Mouse (Mus musculus): ENCODE data around the gene Pgc.

The Pgc gene

DNA sequence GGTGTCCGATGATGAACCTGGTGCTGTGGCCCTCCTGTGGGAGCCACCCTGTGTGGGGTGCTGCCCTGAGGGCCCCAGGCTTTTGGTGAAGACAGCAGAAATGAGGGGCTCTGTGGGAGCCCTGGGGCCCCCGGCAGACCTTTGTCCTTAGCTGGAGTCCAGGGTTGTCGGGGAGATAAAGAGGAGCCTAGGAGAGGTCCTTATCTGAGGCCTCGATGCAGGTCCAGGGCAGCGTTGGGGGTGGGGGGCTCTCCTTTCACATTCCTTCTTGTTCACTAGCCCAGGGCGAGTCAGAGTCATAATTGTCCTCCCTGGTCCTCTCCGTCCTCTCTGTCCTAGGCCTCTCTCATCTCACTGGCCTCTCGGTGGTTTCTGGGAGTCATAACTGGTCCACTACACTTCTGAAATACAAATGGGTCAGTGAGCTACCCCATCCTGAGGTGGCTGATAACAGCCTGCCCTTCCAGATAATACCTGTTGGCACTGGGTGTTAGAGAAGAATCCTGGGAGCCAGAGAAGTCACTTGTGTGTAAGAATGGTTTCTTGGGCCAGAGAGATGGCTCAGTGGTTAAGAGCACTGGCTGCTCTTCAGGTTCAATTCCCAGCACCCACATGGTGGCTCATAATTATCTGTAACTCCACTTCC, 26.6 kb downstream of the Pgc start:
- DNase-seq = no peak

DNA sequence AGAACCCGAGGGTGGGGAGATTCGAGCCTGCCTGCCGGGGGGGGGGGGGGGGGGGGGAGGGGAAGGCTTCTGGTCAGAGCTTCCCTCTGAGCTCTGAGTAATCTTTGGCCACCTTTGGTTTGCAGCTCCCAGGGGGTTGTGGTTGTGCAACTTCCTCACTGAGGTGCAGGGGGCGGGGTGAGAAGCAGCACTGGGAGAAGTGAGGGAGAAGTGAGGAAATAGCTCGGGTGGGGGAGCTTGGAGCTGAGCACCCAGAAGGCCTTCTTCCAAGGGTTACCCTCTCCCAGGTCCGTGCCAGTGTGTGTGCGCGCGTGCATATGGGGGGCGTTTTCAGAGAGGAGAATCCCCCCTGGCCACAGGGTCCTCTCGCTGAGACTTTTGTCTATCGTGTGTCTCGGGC, 27.6 kb downstream of the Pgc start:
- peak in 1 of 2 experiments; percentile 39 for DNase-seq

DNA sequence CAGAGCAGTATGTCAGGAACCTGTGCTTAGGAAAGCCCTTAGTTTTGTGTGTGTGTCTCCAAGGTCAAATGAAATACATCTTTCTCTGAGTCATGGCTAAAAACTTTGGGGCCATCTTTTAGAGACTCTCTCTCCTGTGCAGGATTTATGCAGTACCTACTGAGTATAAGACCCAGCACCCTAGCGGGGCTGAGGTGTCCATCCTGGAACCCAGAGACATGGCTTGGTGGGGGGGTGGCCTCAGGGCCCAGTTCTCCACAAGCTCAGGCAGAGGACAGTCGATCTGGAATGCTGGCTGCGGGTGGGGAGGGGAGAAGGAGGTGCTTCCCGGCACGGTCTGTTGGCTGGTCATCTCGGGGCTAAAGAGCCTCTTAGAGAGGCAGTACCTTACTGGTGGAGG, 29.7 kb downstream of the Pgc start:
- no peak for DNase-seq

- DNase-seq = no peak
Observed at GRCm38 (mm10) chr17:47757056-47757610, 30.5 kb downstream of the Pgc start.

GRCm38 (mm10) chr17:47759702-47760410, 33.2 kb downstream of the Pgc start:
- no peak for DNase-seq

- DNase-seq = no peak
Observed at GRCm38 (mm10) chr17:47762028-47762427, 35.4 kb downstream of the Pgc start.

DNA sequence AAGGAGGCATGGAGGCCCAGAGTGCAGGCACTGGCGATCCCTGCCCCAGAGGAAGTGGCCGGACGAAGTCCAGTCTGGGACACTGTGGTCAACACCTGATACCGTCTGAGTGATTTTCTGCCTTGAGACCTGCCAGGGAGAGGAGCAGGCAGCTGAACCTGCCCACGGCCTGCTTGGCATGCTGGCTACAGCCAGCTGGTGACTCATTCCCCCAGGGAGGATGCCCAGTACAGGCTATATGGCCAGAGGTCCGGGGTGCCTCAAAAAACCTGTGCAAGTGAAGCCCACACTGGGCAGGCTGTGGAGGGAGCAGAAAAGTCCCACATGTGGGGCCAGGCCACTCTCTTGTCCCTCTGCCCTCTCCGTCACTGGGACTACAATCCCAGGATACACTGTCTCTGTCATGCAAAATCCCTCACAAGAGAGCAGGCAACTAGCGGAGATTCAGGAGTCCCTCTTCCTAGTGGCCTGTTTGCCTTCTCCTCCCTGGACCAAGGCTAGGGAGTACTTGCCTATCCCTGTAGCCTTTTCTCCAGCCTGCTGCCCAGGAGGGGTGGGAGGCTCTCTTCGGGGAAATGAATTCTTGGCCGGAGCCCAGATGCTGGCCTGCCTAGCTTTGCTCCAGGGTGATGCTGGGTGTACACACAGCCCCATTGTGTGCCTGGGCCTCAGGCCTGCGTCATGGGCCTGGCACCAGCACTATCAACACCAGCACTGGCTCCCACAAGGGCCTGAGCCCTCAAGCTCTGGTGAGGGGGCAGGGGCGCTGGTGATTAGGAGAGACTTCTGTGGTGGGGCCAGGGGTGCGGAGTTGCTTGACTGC, 36.1 kb downstream of the Pgc start:
- DNase-seq = no peak

DNA sequence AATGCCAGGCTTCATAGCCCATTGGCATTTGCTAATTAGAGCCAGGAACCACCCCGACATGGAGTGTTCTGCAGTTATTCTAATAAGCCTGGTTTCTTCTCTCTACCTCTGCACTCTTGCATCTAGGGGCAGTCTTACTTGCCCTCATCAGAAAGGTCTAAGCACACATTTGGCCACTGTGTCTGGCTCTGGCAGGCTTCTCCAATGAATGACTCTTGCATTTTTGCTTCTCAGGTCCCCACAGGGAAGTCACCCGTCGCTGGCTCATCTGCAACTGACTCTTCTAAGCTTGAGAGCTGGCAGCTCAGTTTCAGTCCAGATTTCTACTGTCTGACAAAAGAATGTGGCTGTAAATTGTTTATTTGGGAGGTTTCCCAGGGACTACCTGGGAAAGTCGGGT, 39.3 kb downstream of the Pgc start:
- DNase-seq = no peak

- DNase-seq = no peak
Observed at GRCm38 (mm10) chr17:47766407-47767043, 39.9 kb downstream of the Pgc start.

- DNase-seq = no peak
Observed at GRCm38 (mm10) chr17:47767081-47767455, 40.4 kb downstream of the Pgc start.

GRCm38 (mm10) chr17:47767456-47768141, 41.0 kb downstream of the Pgc start:
- no peak for DNase-seq

GRCm38 (mm10) chr17:47768707-47769276, 42.1 kb downstream of the Pgc start:
- DNase-seq = peak in 1 of 2 experiments; percentile 40

DNA sequence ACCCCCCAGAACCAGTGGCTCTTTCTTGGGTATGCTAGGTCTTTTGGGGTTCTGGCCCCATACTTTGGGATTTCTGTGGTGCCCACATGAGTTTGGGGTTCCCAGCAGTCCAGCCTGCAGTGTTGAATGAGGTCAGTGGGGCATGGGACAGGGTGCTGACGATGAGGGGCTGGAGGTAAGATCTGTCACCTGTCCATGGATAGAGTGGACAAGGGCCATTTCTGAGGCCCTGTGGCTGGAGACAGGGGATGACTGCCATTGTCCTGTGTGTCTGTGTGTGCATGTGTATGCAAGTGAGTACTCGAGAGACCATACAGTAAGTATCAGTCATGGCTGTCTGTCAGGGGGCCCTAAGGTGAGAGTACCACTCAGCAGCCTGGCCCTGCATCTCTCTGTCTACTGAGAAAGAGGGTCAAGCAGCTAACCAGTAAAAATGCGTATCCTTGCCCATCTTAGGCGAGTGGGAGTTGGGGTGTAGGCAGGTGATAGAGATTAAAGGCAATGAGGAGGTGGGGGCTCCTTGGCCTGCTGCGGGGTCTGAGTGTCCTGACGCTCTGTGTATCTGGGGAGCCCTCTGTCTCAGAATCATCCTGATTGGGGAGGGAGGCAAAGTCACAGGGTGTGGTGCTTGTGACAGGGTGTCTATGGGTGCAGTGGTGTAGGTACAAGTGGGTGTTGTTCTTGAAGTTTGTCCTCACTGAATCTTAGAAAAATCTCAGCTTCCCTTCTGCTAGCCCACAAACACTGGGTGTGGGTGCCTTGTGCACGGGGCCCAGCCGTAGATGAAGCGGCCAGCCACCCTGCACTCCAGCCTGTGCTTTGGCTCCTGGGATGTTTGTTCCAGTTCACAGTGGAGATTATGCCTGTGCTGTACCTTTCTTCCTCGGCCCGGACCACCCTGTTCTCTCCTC, 43.0 kb downstream of the Pgc start:
- DNase-seq = no peak

DNA sequence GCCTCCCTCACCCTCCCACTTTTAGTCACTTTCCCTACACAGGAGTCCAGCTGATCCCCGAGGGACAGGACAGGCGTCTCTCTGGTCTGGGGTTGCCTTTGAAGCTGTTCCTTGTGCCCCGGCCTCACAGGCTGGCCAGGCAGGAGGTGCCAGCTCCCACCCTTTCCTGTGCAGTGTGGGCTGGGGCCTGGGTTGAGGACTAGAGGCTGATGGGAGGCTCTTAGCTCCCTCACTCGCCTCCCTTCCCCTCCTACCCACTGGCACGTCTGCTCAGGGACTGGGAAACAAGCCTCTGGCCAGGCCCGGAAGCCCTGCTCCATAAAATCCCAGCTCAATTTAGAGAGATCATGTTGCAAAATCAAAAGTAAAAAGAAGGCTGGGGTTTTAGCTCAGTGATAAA, 47.0 kb downstream of the Pgc start:
- DNase-seq = no peak

GRCm38 (mm10) chr17:47777141-47777540, 50.5 kb downstream of the Pgc start:
- no peak for DNase-seq

DNA sequence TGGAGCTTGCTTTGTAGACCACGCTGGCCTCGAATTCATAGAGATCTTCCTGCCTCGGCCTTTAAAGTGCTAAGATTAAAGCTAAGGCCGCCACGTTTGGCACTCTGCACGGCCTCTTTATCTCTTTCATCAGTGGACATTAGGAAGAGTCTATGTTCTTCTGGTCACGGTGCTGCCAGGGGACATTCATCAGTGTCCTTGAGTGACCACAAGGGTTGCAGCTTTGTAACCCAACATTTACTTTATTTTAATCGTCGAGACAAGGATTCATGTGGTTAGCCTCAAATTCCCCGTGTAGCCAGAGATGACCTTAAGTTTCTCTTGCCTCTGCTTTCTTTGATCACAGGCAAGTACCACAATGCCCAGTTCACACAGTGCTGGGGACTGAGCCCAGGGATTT, 53.8 kb downstream of the Pgc start:
- no peak for DNase-seq

DNA sequence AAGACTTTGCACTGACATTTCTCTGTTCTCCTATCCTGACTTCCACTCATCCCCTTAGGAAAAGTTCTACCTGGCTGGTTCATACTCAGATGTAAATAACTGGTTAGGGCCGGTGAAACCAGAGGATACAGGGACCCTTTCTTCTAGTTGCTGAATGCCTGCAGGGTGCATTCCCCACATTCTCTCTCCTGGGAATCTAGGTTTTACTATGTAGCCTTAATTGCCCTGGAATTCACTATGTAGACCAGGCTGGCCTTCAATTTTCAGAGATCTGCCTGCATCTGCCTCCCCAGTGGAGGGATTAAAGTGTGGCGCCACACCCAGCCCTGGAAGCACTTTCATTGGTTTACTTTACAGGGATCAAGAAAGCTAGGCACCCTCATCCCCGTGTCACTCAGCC, 55.8 kb downstream of the Pgc start:
- DNase-seq = no peak

DNA sequence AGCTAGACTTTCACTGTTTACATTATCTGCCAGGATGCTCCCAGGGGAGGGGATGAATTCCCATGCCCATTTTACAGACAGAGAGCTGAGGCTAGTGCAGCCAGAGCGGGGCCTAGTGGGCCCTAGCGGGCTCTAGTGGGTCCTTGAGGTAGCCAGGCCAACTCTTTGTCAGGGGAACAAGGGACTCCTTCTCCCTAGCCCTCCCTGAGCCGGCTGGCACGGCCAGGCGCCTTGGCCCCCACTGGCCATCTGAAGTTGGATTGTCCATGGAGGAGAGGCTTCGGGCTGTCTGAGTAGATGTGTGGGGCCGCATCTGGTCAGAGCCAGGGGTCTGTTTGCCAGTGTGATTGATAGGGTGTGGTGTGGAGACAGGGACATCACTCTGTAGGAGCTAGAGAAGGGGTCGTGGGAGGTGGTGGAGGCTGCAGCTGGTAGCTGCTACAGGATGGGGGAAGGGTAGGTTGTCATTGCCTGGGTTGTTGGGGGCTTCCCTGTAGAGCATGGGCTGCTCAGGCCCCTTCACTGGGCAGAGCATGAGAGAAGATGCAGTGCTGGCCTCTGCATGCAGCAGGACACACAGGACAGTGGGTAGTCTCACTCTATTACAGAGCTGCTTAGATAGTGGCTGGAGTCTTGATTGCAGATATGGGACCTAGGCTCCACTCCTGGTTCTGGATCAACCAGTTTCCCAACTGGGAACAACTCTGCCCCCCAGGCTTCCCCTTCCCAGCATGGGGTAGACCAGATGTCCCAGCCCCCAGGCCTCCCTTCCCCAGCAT, 57.0 kb downstream of the Pgc start:
- DNase-seq = no peak

All from thymus, adult 18-20 months (tissue).